Mouse (Mus musculus) liver, embryonic 11.5 days (tissue): ENCODE results near the gene Mx1. TPM values are rescaled to one million over a fixed set of nuclear protein-coding genes. Genes with fewer than 3 reads are reported as not detected.

Experiments
- ATAC-seq: fragments of 200-750 bp; cut with Nextera tagmentation; replicated peaks from 2 replicates; pipeline ENCODE4 v1.8.0; 2017; ENCODE audit warnings: moderate number of reproducible peaks, mild to moderate bottlenecking, moderate TSS enrichment, moderate library complexity; ENCODE audit not compliant: low FRiP score
- DNase-seq: peaks from one replicate; pipeline ENCODE4 v3.0.0-alpha.2; 2017; ENCODE audit warnings: low spot score
- H3K27ac ChIP-seq: fragments of 300-500 bp; sonication (generic); 2 replicates; pipeline ENCODE4 v1.5.1; 2014; ENCODE audit warnings: mild to moderate bottlenecking, low read depth, low read length, control low read depth
- H3K27me3 ChIP-seq: fragments of 300-500 bp; sonication (generic); replicated peaks from 2 replicates; pipeline ENCODE4 v1.6.1; 2014; ENCODE audit warnings: low read length, mixed read lengths; ENCODE audit not compliant: control insufficient read depth, insufficient read depth
- H3K36me3 ChIP-seq: fragments of 300-500 bp; sonication (generic); 2 replicates; pipeline ENCODE4 v1.6.1; 2014; ENCODE audit warnings: mild to moderate bottlenecking, low read length, moderate library complexity, mixed read lengths; ENCODE audit not compliant: control insufficient read depth, insufficient read depth
- H3K4me1 ChIP-seq: fragments of 300-500 bp; sonication (generic); replicated peaks from 2 replicates; pipeline ENCODE4 v1.6.1; 2014; ENCODE audit warnings: low read length, mixed read lengths; ENCODE audit not compliant: control insufficient read depth, insufficient read depth
- H3K4me2 ChIP-seq: fragments of 300-500 bp; sonication (generic); 2 replicates; pipeline ENCODE4 v1.6.1; 2014; ENCODE audit warnings: mild to moderate bottlenecking, control low read depth, moderate library complexity
- H3K4me3 ChIP-seq: fragments of 300-500 bp; sonication (generic); 2 replicates; pipeline ENCODE4 v1.5.1; 2014; ENCODE audit warnings: low read depth, low read length, control low read depth
- H3K9ac ChIP-seq: fragments of 300-500 bp; sonication (generic); 2 replicates; pipeline ENCODE4 v1.6.1; 2014; ENCODE audit warnings: low read depth, low read length, control low read depth
- H3K9me3 ChIP-seq: fragments of 300-500 bp; sonication (generic); 2 replicates; pipeline ENCODE4 v1.6.1; 2016; ENCODE audit warnings: low read length, inconsistent platforms, mixed read lengths; ENCODE audit not compliant: control insufficient read depth
- whole genome bisulfite sequencing: fragments of 180-500 bp; shearing (Covaris S2); extraction: QIAGEN DNeasy Blood & Tissue Kit; methylation state at CpG from one replicate; pipeline ENCODE4 v1.1.7; 2014; 5-methylcytosine and 5-hydroxymethylcytosine counted together
- polyA plus RNA-seq: library from polyadenylated mRNA; unstranded; fragments of >200 nt; fragmentation: Nextera tagmentation; extraction: Ambion mirVana; gene quantifications from 2 replicates; pipeline ENCODE4 v1.2.1, GENCODE M21; 2014

Mx1 gene
- polyA plus RNA-seq, 1 experiment from 2014 or later = 0.66 TPM

- H3K36me3 ChIP-seq = no peaks in the 10 kb centered on the region
- 75% methylated on average over 3 of the region's 3 CpGs for WGBS
- no peak overlapping the region for H3K4me3 ChIP-seq
- no peaks in the 10 kb centered on the region for H3K27me3 ChIP-seq
- ATAC-seq = no peak
- H3K4me1 ChIP-seq = no peaks in the 10 kb centered on the region
- no peak overlapping the region for H3K4me2 ChIP-seq
- H3K27ac ChIP-seq = no peak overlapping the region
- H3K9ac ChIP-seq = no peak overlapping the region
- no peak for DNase-seq
- no peaks in the 10 kb centered on the region for H3K9me3 ChIP-seq
These were observed 4.8 kb upstream of the Mx1 start for GRCm38 (mm10) chr16:97467472-97467871.

- Histone ChIP-seq H3K9me3 (no peaks in the 10 kb centered on the region), H3K36me3 (no peaks in the 10 kb centered on the region), H3K27me3 (no peaks in the 10 kb centered on the region), H3K4me3 (no peak overlapping the region), H3K4me2 (no peak overlapping the region), H3K4me1 (no peaks in the 10 kb centered on the region), H3K27ac (no peak overlapping the region), H3K9ac (no peak overlapping the region)
- no peak for DNase-seq
- 50% methylated on average over 4 of the region's 4 CpGs for WGBS
- no peak for ATAC-seq
These were observed 3.7 kb upstream of the Mx1 start for GRCm38 (mm10) chr16:97466182-97466957.

DNA sequence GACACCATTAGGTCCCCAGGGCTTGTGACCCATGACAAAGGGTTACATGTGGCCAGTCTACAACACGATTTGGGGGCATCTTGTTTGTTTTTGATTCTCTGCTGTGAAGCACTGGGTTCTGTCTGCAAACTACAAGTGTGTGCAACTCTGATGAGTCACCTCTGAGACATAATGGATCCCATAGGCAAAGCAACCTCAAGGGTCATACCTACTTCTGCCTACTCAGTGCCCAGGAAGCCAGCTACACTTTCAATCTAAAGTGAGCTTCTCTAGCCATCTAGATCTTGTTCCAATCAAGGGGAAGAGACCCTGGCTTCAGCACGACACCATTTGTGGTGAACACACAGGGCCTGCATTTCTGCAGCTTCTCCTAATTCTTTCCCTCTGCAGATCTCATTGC, 1.4 kb downstream of the Mx1 start:
- Histone ChIP-seq H3K4me1 (no peaks in the 10 kb centered on the region), H3K4me3 (no peak overlapping the region), H3K9me3 (no peaks in the 10 kb centered on the region), H3K9ac (no peak overlapping the region), H3K36me3 (no peaks in the 10 kb centered on the region), H3K4me2 (no peak overlapping the region), H3K27ac (no peak overlapping the region), H3K27me3 (no peaks in the 10 kb centered on the region)
- DNase-seq (no peak), ATAC-seq (no peak)
- 57% methylated on average over 2 of the region's 2 CpGs for WGBS

DNA sequence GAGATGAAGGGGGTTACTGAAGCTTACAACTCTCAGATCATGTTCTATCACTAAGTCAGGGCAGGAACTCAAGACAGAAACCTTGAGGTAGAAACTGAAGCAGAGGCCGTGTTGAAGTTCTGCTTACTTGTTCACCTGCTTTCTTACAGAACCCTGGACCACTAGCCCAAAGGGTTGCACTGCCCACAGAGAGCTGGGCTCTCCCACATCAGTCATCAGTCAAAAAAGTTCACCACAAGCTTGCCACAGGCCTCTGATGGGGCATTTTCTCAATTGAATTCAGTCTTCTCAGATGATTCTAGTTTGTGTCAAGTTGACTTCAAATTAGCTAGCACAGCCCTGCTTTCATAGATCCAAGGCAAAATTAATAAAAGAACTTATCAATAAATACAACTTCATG, 2.9 kb downstream of the Mx1 start:
- no peaks in the 10 kb centered on the region for H3K27me3 ChIP-seq
- no peak overlapping the region for H3K9ac ChIP-seq
- H3K9me3 ChIP-seq = no peaks in the 10 kb centered on the region
- 58% methylated on average over 1 of the region's 1 CpGs for WGBS
- no peaks in the 10 kb centered on the region for H3K36me3 ChIP-seq
- H3K4me3 ChIP-seq = no peak overlapping the region
- ATAC-seq = no peak
- no peak overlapping the region for H3K4me2 ChIP-seq
- no peak for DNase-seq
- no peak overlapping the region for H3K27ac ChIP-seq
- H3K4me1 ChIP-seq = no peaks in the 10 kb centered on the region

- DNase-seq = no peak
- Histone ChIP-seq H3K27ac (no peak overlapping the region), H3K36me3 (no peaks in the 10 kb centered on the region), H3K4me1 (no peaks in the 10 kb centered on the region), H3K4me3 (no peak overlapping the region), H3K4me2 (no peak overlapping the region), H3K9me3 (no peaks in the 10 kb centered on the region), H3K27me3 (no peaks in the 10 kb centered on the region), H3K9ac (no peak overlapping the region)
- ATAC-seq = no peak
These were observed 15.3 kb downstream of the Mx1 start for GRCm38 (mm10) chr16:97447386-97447785.

DNA sequence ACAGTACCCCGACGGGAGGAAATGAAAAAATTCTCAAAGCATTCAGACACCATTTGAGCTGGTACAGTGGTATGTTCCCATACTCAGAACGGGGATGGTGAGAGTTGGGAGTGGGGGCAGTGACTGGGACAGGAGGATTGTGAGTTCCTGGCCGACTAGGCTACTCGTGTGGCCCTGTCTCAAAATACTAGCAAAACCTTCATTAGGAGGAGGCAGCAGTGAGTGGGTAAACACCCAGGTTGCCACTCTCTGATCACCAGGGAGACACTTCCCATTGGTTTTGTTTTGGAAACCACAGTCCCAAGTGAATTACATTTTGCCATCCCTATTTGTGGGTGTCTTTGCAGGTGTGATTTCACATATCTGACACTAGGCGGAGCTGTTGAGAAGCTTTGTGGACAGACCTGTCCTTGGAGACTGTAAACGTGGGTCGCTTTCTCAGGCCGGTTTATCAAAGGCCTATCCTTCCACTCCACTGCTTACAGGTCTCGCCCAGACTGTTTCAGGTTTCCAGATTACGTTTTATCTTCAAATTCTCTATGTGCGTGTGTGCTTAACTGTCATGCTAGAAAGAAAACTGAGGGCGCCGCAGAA, 18.9 kb downstream of the Mx1 start:
- WGBS = 46% methylated on average over 14 of the region's 14 CpGs
- DNase-seq (no peak), ATAC-seq (peak; percentile 65)
- no peaks in the 10 kb centered on the region for H3K36me3 ChIP-seq
- H3K4me1 ChIP-seq = no peaks in the 10 kb centered on the region
- no peak overlapping the region for H3K9ac ChIP-seq
- H3K27me3 ChIP-seq = no peaks in the 10 kb centered on the region
- H3K9me3 ChIP-seq = no peaks in the 10 kb centered on the region
- H3K4me3 ChIP-seq = no peak overlapping the region
- no peak overlapping the region for H3K4me2 ChIP-seq
- no peak overlapping the region for H3K27ac ChIP-seq

- ATAC-seq = no peak
These were observed 20.7 kb downstream of the Mx1 start for GRCm38 (mm10) chr16:97441967-97442366.

DNA sequence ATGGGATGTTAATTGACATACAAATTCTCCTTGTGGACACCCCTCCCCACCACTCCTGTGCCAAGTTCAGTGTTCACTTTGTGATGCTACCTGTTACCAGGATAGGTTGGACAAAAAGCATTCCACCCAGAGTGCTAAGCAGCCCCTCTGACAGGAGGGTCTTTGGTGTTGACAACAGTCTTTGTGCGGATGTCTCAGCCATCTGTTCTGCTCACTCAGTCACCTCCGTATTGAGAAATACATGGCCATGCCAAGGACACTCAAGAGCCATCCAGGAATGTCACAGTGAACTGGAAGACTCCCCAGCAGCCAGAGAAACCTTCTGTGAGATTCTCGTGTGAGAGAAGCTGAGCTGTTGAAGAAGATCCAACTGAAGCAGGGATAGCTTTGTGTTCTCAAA, 24.5 kb downstream of the Mx1 start:
- Histone ChIP-seq H3K9ac (no peak overlapping the region), H3K36me3 (no peaks in the 10 kb centered on the region), H3K9me3 (no peaks in the 10 kb centered on the region), H3K27me3 (no peaks in the 10 kb centered on the region), H3K27ac (no peak overlapping the region), H3K4me2 (no peak overlapping the region), H3K4me3 (no peak overlapping the region), H3K4me1 (no peaks in the 10 kb centered on the region)
- no peak for DNase-seq
- no peak for ATAC-seq
- 77% methylated on average over 3 of the region's 3 CpGs for WGBS

More at GRCm38 (mm10) chr16:97441967-97442366, 20.7 kb downstream of the Mx1 start:
- Histone ChIP-seq H3K4me1 (no peaks in the 10 kb centered on the region), H3K27me3 (no peaks in the 10 kb centered on the region), H3K36me3 (no peaks in the 10 kb centered on the region), H3K4me2 (no peak overlapping the region), H3K9ac (no peak overlapping the region), H3K4me3 (no peak overlapping the region), H3K27ac (no peak overlapping the region), H3K9me3 (no peaks in the 10 kb centered on the region)
- DNase-seq = no peak
- 80% methylated on average over 9 of the region's 9 CpGs for WGBS

GRCm38 (mm10) chr16:97437448-97438056, 25.2 kb downstream of the Mx1 start:
- DNase-seq (no peak), ATAC-seq (no peak)
- WGBS = 20% methylated on average over 1 of the region's 1 CpGs
- Histone ChIP-seq H3K4me3 (no peak overlapping the region), H3K27ac (no peak overlapping the region), H3K9ac (no peak overlapping the region), H3K9me3 (no peaks in the 10 kb centered on the region), H3K4me1 (no peaks in the 10 kb centered on the region), H3K36me3 (no peaks in the 10 kb centered on the region), H3K27me3 (no peaks in the 10 kb centered on the region), H3K4me2 (no peak overlapping the region)
